Mouse (Mus musculus) midbrain, postnatal 0 days (tissue): ENCODE measurements around the gene Mapk8ip1. TPM values are rescaled to one million over a fixed set of nuclear protein-coding genes. Genes with fewer than 3 reads are reported as not detected.

Source experiments
- ATAC-seq: fragments of 200-750 bp; cut with Nextera tagmentation; 2 replicates; pipeline ENCODE4 v1.8.0; 2017; ENCODE audit warnings: moderate number of reproducible peaks, mild to moderate bottlenecking, moderate TSS enrichment, moderate library complexity; ENCODE audit not compliant: low FRiP score
- DNase-seq: peaks from one replicate; pipeline ENCODE4 v3.0.0-alpha.2; 2015; ENCODE audit warnings: low spot score
- H3K27ac ChIP-seq: fragments of 300-500 bp; sonication (generic); 2 replicates; pipeline ENCODE4 v1.5.1; 2014; ENCODE audit warnings: low read depth, mild to moderate bottlenecking, low read length, mixed read lengths
- H3K27me3 ChIP-seq: fragments of 300-500 bp; sonication (generic); 2 replicates; pipeline ENCODE4 v1.6.1; 2014; ENCODE audit warnings: low read length, control low read depth, mixed read lengths; ENCODE audit not compliant: insufficient read depth
- H3K36me3 ChIP-seq: fragments of 300-500 bp; sonication (generic); 2 replicates; pipeline ENCODE4 v1.6.1; 2014; ENCODE audit warnings: low read length, control low read depth, mixed read lengths; ENCODE audit not compliant: insufficient read depth
- H3K4me1 ChIP-seq: fragments of 300-500 bp; sonication (generic); 2 replicates; pipeline ENCODE4 v1.6.1; 2014; ENCODE audit warnings: mild to moderate bottlenecking, control low read depth, antibody characterized with exemption, low read length, mixed read lengths; ENCODE audit not compliant: insufficient read depth
- H3K4me2 ChIP-seq: fragments of 300-500 bp; sonication (generic); 2 replicates; pipeline ENCODE4 v1.6.1; 2014; ENCODE audit warnings: low read depth, mild to moderate bottlenecking, low read length, mixed read lengths; ENCODE audit not compliant: poor library complexity, severe bottlenecking
- H3K4me3 ChIP-seq: fragments of 300-500 bp; sonication (generic); 2 replicates; pipeline ENCODE4 v1.5.1; 2014; ENCODE audit warnings: low read depth, mild to moderate bottlenecking, low read length, moderate library complexity
- H3K9ac ChIP-seq: fragments of 300-500 bp; sonication (generic); replicated peaks from 2 replicates; pipeline ENCODE4 v1.6.1; 2014; ENCODE audit warnings: mild to moderate bottlenecking, low read length, moderate library complexity, mixed read lengths; ENCODE audit not compliant: poor library complexity, severe bottlenecking
- H3K9me3 ChIP-seq: fragments of 300-500 bp; sonication (generic); 2 replicates; pipeline ENCODE4 v1.6.1; 2016; ENCODE audit warnings: low read length, control low read depth
- CTCF ChIP-seq: IDR thresholded peaks from 2 replicates; pipeline ENCODE4 v1.5.1; 2016; ENCODE audit warnings: antibody characterized with exemption, mild to moderate bottlenecking
- WGBS: fragments of 180-500 bp; shearing (Covaris S2); extraction: QIAGEN DNeasy Blood & Tissue Kit; methylation state at CpG from one replicate; pipeline ENCODE4 v1.1.7; 2014; 5-methylcytosine and 5-hydroxymethylcytosine counted together
- polyA plus RNA-seq: library from polyadenylated mRNA; unstranded; fragments of >200 nt; fragmentation: Nextera tagmentation; extraction: Ambion mirVana; gene quantifications from 2 replicates; pipeline ENCODE4 v1.2.1, GENCODE M21; 2015
- total RNA-seq: library from RNA; depleted of rRNA; stranded (reverse); fragments of >200 nt; gene quantifications from 2 replicates; pipeline ENCODE4 v1.2.3, GENCODE M21; 2014

Gene Mapk8ip1
- total and polyA plus RNA-seq, 2 experiments from 2014 or later = 178 to 357 TPM

GRCm38 (mm10) chr2:92371971-92372690 is 28.9 kb downstream of the Mapk8ip1 start:
- Histone ChIP-seq H3K9ac (no peak overlapping the region), H3K27me3 (peaks cover 13% of the 10 kb centered on the region; the same call in 1 of the 2 replicates), H3K4me1 (peaks cover 28% of the 10 kb centered on the region), H3K36me3 (no peaks in the 10 kb centered on the region), H3K27ac (peak overlapping the region; percentile 26; the same call in 1 of the 2 replicates), H3K9me3 (no peaks in the 10 kb centered on the region), H3K4me3 (no peak overlapping the region), H3K4me2 (no peak overlapping the region)
- TF ChIP-seq CTCF = no peak
- WGBS = 9% methylated on average over 10 of the region's 10 CpGs
- ATAC-seq = no peak
- DNase-seq = peak; percentile 57

GRCm38 (mm10) chr2:92370821-92371805 is 29.9 kb downstream of the Mapk8ip1 start:
- peak; percentile 27 for DNase-seq
- peak overlapping the region; percentile 42; the same call in 1 of the 2 replicates for H3K9ac ChIP-seq
- no peak for ATAC-seq

GRCm38 (mm10) chr2:92370375-92370774 is 30.7 kb downstream of the Mapk8ip1 start:
- H3K4me1 ChIP-seq = peaks cover 20% of the 10 kb centered on the region
- H3K4me2 ChIP-seq = peak overlapping the region; percentile 48
- ATAC-seq (no peak), DNase-seq (no peak)
- H3K27ac ChIP-seq = no peak overlapping the region
- 11% methylated on average over 19 of the region's 19 CpGs for WGBS
- TF ChIP-seq CTCF = no peak
- peaks cover 13% of the 10 kb centered on the region; the same call in 1 of the 2 replicates for H3K27me3 ChIP-seq
- H3K36me3 ChIP-seq = no peaks in the 10 kb centered on the region
- no peaks in the 10 kb centered on the region for H3K9me3 ChIP-seq
- peak overlapping the region; percentile 42; the same call in 1 of the 2 replicates for H3K9ac ChIP-seq
- H3K4me3 ChIP-seq = peak overlapping the region; percentile 28

More at GRCm38 (mm10) chr2:92370821-92371805, 29.9 kb downstream of the Mapk8ip1 start:
- Histone ChIP-seq H3K9me3 (no peaks in the 10 kb centered on the region), H3K4me1 (peaks cover 25% of the 10 kb centered on the region), H3K27me3 (peaks cover 13% of the 10 kb centered on the region; the same call in 1 of the 2 replicates), H3K4me2 (peak overlapping the region; percentile 48), H3K36me3 (no peaks in the 10 kb centered on the region), H3K4me3 (peak overlapping the region; percentile 28), H3K27ac (peak overlapping the region; percentile 26; the same call in 1 of the 2 replicates)
- TF ChIP-seq CTCF = no peak
- WGBS = 6% methylated on average over 38 of the region's 45 CpGs

GRCm38 (mm10) chr2:92367383-92368029 is 33.6 kb downstream of the Mapk8ip1 start:
- H3K4me2 ChIP-seq = no peak overlapping the region
- H3K9me3 ChIP-seq = no peaks in the 10 kb centered on the region
- no peak for DNase-seq
- no peak for TF ChIP-seq CTCF
- 53% methylated on average over 20 of the region's 20 CpGs for WGBS
- H3K36me3 ChIP-seq = peaks cover 15% of the 10 kb centered on the region; the same call in 1 of the 2 replicates
- no peak overlapping the region for H3K27ac ChIP-seq
- no peak overlapping the region for H3K9ac ChIP-seq
- ATAC-seq = no peak
- peaks cover 14% of the 10 kb centered on the region for H3K4me1 ChIP-seq
- H3K4me3 ChIP-seq = no peak overlapping the region
- H3K27me3 ChIP-seq = peaks cover 13% of the 10 kb centered on the region; the same call in 1 of the 2 replicates

- no peak for ATAC-seq
- Histone ChIP-seq H3K9ac (no peak overlapping the region), H3K4me1 (no peaks in the 10 kb centered on the region; the same call in 1 of the 2 replicates), H3K4me2 (no peak overlapping the region), H3K27me3 (peaks cover 13% of the 10 kb centered on the region; the same call in 1 of the 2 replicates), H3K36me3 (peaks cover 23% of the 10 kb centered on the region; the same call in 1 of the 2 replicates), H3K27ac (no peak overlapping the region), H3K9me3 (no peaks in the 10 kb centered on the region), H3K4me3 (no peak overlapping the region)
- no peak for DNase-seq
- 90% methylated on average over 10 of the region's 10 CpGs for WGBS
- TF ChIP-seq CTCF = no peak
Measured at GRCm38 (mm10) chr2:92365568-92365967, 35.5 kb downstream of the Mapk8ip1 start.
